Mouse (Mus musculus): ENCODE results near the gene A530016L24Rik. TPM values are rescaled to one million over a fixed set of nuclear protein-coding genes. Genes with fewer than 3 reads are reported as not detected.
A peak's percentile ranks its signal among the peaks of the same experiment; 100 is the strongest.

A530016L24Rik gene
- total RNA-seq (2021): 1 to 10 TPM in 1 of 2 experiments, under 1 TPM in 1; 0.96 to 1.3 TPM
- long read RNA-seq: 0 reads

- DNase-seq (ENCODE audit: low spot score in 2 of 2): no peak
Observed at GRCm38 (mm10) chr12:112489134-112489533, at the start of gene A530016L24Rik. Gene A530016L24Rik (plus strand): TSS chr12:112489448.

GRCm38 (mm10) chr12:112439993-112440392 is 49.3 kb upstream of the A530016L24Rik start:
- no peak for DNase-seq (ENCODE audit: low spot score in 2 of 2)

DNA sequence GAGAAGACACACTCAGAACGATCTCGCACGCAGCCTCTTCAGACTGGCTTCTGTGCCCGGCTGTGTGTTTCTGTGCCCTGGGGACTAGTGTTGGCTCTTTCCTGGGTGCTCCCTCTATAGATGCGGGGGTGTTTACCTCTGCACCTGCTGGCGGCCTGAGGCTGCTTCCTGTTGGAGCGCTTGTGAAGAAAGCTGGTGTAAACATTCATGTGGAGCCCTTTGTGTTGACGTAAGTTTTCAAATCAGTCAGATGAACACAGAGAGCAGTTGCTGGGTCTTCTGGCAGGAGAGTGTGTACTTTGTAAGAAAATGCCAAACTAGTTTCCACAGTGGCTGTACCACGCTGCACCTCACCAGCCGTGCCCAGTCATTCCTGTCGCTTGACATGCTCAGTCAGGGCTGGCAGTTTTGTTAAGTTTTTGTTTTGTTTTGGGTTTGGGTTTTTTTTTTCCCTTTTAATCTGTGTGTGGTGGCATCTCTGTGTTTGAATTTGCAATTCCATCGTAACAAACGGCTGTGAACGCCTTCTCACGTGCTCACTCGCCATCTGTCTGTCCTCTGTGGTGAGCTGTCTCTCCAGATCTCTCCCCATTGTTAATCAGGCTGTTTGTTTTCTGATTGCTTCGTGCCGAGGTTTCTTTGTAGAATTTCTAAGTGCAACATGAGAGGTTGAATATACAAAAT is 40.0 kb upstream of the A530016L24Rik start:
- DNase-seq (ENCODE audit: low spot score in 2 of 2): peak in 1 of 2 experiments; percentile 51

DNA sequence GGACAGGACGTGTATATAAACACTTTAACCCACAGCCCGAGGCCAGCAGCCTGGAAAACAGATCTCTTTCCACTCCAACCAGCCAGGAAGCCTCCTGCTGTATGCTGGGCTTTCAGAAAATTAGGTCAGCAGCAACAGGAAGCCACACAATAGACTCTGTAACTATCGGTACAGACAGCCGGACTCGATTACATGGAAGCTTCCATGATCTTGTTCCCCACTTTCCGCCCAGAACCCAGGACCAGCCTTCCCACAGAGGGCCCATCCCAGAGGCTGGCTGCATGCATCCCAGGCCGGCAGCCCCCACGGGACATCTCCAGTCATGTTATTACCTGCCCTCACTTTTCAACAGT is 39.4 kb upstream of the A530016L24Rik start:
- DNase-seq (ENCODE audit: low spot score in 2 of 2): no peak

DNA sequence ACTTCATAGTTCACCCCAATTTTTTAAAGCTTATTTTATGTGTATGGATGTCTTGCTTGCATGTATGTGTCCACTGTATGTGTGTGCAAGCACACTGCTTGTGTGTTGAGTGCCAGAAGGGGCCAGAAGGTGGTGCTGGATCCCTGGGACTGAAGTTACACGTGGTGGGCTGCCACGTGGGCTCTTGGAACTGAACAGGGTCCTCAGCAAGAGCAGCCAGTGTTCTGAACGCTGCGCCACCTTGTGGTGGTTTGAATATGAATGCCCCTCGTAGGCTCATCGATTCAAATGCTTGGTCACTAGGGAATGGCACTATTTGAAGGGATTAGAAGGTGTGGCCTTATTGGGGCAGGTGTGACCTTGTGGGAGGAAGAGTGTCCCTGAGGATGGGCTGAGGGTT is 38.4 kb upstream of the A530016L24Rik start:
- peak; percentile 66 to 67 for DNase-seq (ENCODE audit: low spot score in 2 of 2)

DNA sequence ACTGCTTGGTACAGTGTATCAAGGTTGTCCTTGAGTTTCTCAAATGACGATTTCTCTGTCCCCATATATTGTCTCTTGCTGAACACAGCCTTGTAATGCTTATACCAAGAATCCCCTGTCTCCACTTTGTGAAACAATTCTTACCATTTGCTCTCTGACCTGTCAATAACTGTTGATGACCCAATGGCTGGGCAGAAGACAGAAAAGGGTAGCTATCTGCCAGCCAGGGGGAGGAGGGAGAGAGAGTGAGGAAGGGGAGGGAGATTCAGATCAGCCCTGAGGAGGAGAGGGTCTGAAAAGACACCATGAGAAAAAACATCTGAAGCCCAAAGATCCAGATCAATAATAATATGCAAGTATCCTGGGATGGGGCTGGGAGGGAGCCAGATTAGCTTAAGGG is 37.9 kb upstream of the A530016L24Rik start:
- no peak for DNase-seq (ENCODE audit: low spot score in 2 of 2)

GRCm38 (mm10) chr12:112451826-112452225 is 37.4 kb upstream of the A530016L24Rik start:
- DNase-seq (ENCODE audit: low spot score in 2 of 2): no peak

DNA sequence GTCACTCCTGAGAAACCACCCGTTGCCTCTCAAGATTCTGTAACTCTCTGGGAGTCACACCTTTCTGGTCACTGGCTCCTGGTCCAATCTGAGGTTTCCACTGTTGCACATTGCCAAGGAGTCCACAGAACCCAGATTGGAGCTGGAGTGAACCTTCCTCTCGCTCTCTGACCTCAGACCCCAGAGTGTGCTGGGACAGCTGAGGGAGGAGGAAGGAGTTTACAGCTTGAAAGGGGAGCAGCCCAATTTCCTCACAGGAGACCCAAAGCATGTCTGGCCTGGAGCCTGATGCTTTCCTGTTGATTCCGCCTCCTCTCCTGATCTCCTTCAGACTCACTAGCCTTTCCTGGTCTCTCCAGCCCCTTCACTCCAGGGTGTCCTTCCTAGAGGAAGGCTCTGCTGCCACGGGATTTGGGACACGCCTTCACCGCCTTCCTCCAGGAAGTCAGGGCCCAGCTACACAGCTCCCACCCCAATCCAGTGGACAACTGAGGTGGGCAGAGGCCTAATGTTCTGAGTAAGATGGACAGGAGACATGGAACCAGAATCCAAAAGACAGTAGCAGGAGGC is 33.0 kb upstream of the A530016L24Rik start:
- DNase-seq (ENCODE audit: low spot score in 2 of 2): no peak

- DNase-seq (ENCODE audit: low spot score in 2 of 2): peak; percentile 74 to 75
Observed at GRCm38 (mm10) chr12:112457839-112458238, 31.4 kb upstream of the A530016L24Rik start.

- DNase-seq (ENCODE audit: low spot score in 2 of 2): no peak
Observed at GRCm38 (mm10) chr12:112462423-112462822, 26.8 kb upstream of the A530016L24Rik start.

- DNase-seq (ENCODE audit: low spot score in 2 of 2): no peak
Observed at GRCm38 (mm10) chr12:112463209-112463608, 26.0 kb upstream of the A530016L24Rik start.

- no peak for DNase-seq (ENCODE audit: low spot score in 2 of 2)
Observed at GRCm38 (mm10) chr12:112463750-112464444, 25.4 kb upstream of the A530016L24Rik start.

- DNase-seq (ENCODE audit: low spot score in 2 of 2): no peak
Observed at GRCm38 (mm10) chr12:112464516-112464915, 24.7 kb upstream of the A530016L24Rik start.

DNA sequence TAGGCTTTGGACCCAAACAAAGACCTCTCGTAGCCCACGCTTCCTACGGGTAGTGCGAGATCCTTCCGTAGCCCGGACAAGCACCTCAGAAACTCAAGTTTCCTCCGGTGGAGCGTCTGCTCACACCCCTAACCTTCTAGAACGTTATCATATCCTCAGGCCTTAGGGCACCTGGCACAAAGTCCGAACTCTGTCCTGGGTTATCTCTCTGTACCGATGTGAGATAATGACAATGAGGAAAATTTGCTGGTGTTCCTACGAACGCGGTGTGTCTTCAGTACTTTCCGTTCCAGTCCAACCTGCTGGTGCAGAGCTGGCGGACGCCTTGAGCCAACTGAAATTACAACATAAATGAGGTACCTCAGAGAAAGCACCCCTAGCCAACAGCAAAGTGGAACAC is 23.3 kb upstream of the A530016L24Rik start:
- DNase-seq (ENCODE audit: low spot score in 2 of 2): no peak

DNA sequence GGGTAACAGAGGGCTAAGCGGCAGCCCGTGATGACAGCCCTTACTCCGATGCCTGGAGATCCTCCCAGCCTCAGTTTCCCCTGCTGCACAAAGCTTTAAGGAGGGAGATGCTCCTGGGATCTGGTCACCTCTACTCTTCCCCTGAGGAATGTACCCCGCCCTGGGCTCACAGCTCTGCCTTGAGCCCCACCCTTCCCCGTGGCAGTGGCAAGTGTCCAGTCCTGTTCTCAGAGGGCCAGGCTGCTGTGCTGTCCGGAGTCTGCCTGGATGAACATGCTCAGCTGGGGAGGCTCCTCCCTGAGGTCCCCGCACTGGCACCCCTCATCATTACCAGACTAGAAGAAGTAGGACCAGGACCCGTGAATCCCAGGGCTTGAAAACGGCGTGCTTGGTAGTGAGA is 21.9 kb upstream of the A530016L24Rik start:
- no peak for DNase-seq (ENCODE audit: low spot score in 2 of 2)

GRCm38 (mm10) chr12:112469393-112469792 is 19.9 kb upstream of the A530016L24Rik start:
- no peak for DNase-seq (ENCODE audit: low spot score in 2 of 2)

DNA sequence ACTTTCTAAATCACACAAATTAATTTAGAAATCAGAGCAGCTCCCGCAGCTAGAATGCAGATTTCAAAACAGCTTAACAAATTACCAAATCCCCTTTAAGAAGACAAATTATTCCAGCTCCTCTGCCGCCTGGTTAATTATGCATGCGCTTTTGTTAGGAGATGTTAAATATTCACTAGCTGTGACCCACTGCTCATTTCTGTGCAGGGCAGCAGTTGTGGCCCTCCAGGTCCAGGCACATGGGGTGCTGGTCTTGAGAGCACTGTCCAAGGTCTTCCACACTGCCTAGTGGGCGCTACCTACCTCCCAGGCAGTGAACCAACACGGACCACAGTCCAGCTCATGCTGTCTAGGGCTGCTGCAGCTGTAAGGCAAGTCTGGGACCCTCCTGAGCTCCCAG is 19.0 kb upstream of the A530016L24Rik start:
- DNase-seq (ENCODE audit: low spot score in 2 of 2): no peak

DNA sequence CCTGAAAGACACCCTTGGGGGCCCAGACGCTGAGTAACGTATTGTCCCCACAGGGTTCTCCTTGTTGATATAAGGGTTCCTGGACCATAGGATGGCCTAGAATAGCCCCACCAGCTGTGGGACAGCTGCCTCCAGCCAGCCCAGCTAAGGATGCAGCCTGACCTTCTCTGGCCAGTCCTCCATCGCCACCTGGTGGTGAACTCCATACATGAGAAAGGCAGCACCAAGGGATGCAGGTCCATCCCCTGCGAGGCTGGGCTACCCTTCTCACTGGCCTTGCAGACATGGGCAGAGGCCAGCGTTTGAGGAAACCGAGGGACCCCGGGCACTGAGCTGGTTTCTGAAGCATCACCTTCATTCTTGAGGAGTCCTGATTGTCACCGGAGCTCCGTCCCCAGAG is 15.5 kb upstream of the A530016L24Rik start:
- peak; percentile 89 to 91 for DNase-seq (ENCODE audit: low spot score in 2 of 2)

DNA sequence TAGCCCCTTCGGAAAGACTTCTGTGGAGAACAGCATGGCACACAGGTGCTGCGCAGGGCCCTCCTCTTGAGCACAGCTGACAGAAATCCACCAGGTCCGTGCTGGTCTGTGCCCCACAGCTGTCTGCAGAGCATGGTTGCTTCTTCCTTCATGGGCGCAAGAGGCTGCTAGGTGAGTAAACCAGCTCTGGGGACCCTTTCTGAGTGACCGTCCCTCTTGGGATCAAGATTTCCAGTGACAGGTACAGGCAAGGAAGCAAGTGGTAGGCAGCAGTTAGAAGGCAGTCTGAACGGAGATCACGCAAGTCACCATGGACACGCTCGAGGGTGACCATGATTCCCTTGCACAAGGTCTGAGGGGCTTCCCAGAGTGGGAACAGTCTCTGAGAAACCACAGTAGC is 287 bp downstream of the A530016L24Rik start:
- DNase-seq (ENCODE audit: low spot score in 2 of 2): no peak

DNA sequence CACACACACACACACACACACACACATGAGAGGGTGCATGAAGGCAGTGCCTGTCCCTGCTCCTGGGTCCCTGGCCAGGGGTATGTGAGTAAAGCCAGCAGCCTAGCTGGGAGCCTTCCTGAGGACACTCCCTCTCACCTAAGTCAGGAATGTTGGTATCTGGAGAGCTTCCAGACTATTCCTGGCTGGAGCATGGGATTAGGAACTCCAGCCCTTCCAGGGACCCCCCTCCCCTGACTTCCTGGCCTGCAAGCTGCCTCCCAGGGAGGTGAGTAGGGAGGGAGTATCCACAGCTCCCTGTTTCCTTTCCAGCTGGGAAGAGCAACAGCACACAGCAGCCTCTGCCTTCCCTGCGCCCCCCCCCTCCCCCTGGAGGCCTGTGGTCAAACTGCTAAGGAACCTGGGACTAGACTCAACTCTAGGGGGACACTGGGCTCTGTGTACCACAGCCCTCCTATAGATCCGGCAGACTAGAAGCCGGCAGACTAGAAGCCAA is 1.2 kb downstream of the A530016L24Rik start:
- no peak for DNase-seq (ENCODE audit: low spot score in 2 of 2)

DNA sequence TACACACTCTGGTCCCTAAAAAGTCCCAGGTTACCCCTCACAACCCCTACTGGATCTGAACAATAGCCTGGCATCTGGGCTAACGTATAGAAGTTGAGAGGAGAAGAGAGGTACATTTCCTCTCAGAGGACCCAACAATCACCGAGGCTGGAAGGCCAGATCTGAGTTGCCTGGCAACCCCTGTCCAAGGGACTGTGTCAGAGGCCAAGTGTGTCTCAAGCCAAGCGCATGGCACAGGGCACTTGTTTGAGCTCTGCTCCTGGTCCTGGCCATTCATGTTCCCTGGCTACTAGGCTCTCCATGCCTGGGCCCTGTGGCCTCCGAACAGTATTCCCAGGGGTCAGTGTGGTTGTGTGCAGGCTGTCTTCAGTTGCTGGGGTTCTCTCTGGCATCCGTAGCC is 6.9 kb downstream of the A530016L24Rik start:
- no peak for DNase-seq (ENCODE audit: low spot score in 2 of 2)

GRCm38 (mm10) chr12:112497731-112498130 is 8.5 kb downstream of the A530016L24Rik start:
- no peak for DNase-seq (ENCODE audit: low spot score in 2 of 2)

All from layer of hippocampus, postnatal 10 days (tissue).